Mouse (Mus musculus) adipocyte (in vitro differentiated cells): Measurements from ENCODE around the gene Fxyd1.
A peak's percentile ranks its signal among the peaks of the same experiment; 100 is the strongest.

ENCODE experiments used
- DNase-seq: peaks from one replicate; pipeline ENCODE4 v3.0.0-alpha.2; 2016; ENCODE audit warnings: low spot score

Gene Fxyd1

DNA sequence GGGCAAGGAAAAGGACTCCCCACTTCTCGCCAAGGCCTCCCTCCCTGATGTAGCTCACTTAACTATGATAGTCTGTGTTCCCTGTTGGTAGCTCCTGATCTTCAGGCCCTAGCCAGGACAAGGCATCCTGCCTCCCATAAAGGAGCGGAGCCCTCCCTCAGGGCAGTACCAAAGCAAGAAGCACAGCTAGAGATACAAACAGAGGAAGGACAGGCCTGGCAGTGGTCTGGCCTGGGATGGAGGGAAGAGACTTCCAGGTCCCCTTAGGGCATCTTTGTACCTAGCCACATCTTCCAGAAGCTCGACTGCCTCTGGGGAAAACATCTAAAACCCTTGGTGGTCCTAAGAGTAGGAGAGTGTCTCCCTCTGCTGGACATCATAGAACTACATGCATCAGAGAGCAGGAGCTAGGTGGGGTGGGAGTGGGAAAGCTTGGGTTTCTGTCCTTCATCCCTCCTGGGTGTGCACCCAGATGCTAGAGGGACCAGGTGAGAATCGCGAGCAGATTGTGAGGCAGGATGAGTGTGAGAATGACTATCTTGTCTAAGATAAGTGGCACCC, 21.0 kb upstream of the Fxyd1 start:
- peak; percentile 58 for DNase-seq

DNA sequence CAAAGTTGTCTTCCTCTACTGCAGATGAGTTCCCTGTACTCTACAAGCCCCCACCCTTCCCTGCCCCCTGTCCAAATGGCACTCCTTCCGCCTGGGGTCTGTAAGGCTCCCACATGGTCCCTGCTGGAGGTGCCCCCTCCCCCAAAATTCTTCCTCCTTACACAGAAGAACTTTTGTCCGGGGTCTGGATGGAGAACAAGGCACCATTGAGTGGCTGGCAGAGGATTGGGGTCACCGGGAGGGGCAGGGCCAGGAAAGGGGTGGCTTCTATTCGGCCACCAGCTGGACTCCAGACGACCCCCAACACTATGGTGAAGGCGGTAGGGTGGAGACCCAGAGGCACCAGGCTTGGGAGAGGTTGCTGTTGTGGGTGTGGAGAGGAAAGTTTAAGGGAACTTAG, 20.5 kb upstream of the Fxyd1 start:
- no peak for DNase-seq

DNA sequence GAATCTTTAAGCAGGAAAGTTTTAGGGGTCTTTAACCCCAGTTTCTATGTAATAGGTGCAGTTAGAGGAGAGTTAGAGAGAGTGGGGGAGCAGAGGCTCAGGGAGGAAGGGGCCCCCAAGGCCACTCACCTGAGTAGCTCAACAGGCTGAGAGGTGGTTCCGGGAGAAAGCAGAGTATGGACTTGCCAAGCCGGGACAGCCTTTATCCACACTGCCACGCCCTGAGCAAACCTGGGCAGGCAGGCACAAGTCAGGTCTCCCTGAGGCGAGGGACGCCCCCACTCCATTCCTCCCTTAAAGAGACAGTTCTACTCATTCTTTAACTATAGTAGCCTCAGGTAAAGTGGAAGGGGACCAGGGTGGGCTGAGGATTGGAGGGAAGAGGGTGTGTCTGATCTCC, 19.5 kb upstream of the Fxyd1 start, which contains the start of gene Fxyd3:
Gene Fxyd3, minus strand, starts transcription at position 213 of the 400 bp plus-strand sequence.
- no peak for DNase-seq

DNA sequence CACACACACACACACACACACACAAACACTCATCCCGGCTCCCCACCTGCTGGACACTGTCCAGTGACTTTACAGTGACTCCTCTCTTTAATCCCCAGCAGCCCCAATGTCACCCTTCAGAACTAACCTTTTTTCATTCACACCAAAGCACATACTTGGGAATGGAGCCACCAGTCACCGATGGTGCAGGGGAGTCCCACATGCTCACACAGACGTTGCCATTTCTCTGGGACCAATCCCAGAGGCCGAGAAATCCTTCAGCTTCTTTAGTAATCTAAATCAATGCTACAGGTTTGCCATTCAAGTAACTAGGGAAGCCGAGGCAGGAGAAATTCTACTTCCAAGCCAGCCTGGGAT, 17.7 kb upstream of the Fxyd1 start:
- DNase-seq: no peak

DNA sequence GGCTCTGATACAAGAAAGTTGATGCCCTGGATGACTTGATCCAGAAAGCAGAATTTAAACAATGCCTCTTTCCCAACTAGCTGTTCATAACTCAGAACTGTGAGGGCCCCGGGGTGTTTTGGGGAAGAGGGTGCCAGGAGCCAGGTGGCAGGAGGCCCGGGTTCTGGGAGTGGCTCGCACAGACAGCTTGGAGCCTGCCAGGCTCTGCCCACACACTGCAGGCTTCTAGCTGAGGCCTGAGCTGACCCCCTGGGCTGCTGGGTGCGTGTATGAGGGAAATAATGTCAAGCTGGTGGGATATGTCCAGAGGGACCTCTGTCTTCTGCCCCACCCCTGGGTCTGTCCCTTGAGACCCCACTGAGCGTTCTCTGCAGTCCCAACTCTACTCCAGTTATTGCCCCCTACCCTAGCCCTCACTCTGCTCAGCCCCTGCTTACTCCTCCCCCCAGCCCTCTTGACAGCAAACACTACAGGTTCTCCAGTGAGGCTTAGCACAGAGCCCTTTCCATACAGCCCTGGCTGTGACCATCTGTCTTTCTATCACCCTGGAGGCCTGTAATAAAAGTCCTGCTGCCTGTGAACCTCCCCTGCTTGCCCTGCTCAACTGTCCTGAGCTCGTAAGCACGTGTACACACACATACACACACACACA, 17.2 kb upstream of the Fxyd1 start:
- peak; percentile 35 for DNase-seq

DNA sequence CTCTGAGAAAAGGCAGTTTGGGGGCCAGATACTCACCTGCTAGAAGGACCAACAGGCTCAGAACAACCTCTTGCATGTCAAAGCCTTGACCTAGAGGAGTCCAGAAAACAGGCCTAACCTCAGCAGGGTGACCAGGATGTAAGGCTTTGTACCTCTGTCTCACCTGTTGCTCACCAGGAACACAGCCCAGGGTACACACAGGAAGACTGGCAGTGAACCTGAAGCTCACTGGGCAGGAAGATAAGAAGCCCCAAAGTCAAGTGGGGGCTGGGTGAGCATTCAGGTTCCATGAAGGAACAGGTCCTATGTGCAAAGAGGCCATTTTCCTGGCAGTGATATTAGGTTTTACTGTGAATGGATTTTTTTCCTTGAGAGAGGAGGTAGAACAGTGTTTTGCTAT, 16.5 kb upstream of the Fxyd1 start:
- DNase-seq: no peak

DNA sequence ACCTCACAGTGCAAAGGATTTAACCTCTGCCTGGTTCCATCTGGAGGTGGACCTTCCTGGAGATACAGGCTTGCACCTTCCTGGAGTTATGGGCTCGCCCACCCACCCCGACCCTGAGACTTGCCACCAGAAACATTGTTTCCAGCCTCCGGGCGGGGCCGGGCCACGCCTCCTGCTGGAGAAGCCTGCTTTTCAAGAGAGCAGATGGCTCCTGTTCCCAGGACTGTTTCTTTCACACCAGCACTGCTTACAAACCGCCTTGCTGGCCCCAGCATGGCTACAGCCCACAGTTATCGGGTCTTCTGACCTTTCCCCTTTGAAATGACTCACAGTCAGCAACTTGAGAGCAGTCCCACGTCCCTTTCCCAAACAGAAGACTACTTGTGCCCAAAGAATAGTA, 15.3 kb upstream of the Fxyd1 start:
- DNase-seq: no peak

DNA sequence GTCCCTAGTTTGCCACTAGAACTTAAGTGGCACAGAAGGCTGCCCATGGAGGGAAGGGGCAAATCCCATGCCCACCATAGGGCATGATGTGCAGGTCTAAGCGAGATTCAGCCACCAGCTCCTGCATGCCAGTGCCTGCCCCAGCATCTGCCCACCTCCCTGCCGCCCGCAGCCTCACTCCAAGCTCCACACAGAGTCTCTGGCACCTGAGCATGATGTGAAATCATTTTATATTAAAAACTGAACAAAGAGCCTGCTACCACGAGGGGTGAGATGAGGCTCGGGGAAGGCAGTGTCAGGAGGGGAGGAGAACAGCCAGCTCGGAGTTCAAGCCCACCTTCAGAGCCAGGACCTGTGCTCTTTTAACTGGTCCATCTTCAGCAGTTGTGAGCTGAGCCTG, 13.3 kb upstream of the Fxyd1 start:
- DNase-seq: no peak

DNA sequence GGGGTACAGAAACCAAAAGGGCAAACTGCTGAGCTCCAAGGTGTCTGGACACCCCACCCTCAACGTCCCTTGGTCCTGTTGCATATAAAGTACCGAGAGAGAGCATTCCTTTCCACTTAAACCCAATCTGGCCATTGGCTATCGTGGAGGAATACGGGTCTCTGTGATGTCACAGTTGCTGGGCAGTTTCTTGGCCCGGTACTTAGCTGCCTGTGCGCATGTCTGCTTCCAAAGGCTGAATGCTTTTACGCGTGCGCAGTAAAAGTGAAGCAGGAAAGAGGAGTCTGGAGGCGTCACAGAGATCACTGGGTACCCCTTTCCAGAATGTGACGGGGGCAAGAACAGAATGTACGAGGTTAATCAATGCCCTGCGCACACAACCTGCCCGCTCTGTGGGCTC, 12.5 kb upstream of the Fxyd1 start:
- no peak for DNase-seq

DNA sequence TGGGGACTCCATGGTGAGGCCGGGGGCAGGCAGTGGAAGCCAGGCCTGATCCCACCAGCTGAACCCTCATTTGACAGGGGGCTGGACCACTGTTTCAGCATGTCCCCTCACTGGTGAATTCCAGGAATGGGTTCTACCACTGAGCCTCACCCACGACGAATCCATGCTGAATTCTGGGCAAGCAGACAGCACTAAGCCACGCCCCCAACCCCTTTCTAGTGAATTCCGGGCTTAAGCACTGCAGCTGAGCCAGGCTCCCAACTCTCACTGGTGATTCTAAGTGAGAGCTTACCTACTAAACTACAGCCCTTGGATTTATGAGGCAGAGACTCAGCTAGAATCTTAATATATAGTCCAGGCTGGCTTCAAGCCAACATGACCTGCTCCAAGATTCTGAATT, 10.8 kb upstream of the Fxyd1 start:
- DNase-seq: no peak

DNA sequence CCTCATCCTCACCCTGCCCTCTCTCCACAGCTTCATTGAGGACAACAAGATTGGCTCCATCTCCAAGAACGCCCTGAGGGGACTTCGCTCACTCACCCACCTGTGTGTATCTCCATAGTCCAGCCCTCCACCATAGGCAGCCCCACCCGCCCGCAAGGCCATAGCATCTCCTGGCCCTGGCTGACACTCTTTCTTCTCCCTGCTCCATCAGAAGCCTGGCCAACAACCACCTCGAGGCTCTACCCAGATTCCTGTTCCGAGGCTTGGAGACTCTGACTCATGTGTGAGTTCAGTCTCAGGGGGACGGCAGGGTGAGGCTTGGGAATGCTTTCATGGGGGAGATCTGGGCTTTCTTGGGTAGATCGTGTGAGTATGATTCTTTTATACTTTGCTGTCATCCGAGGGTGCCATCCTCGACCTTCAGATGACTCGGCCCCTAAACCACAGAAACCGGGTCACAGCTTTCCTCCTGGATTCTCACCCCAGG, 6.1 kb upstream of the Fxyd1 start:
- no peak for DNase-seq

DNA sequence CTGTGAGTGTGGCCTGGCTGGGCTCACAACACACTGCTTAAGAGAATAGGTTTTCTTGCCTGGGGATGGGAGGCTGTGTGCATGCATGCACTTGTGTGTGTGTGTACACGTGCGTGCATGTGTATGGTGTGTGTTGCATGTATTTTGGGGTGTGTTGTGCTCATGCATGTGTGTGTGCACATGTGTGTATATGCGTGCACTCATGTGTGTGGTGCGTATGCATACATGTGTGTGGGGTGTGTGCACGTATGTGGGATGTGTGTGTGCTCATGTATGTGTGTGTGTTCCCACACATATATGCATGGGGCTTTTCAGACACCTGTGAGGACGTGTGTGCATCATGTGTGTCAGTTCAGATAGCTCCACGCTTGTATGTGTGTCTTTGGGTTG, 3.6 kb upstream of the Fxyd1 start:
- DNase-seq: no peak

DNA sequence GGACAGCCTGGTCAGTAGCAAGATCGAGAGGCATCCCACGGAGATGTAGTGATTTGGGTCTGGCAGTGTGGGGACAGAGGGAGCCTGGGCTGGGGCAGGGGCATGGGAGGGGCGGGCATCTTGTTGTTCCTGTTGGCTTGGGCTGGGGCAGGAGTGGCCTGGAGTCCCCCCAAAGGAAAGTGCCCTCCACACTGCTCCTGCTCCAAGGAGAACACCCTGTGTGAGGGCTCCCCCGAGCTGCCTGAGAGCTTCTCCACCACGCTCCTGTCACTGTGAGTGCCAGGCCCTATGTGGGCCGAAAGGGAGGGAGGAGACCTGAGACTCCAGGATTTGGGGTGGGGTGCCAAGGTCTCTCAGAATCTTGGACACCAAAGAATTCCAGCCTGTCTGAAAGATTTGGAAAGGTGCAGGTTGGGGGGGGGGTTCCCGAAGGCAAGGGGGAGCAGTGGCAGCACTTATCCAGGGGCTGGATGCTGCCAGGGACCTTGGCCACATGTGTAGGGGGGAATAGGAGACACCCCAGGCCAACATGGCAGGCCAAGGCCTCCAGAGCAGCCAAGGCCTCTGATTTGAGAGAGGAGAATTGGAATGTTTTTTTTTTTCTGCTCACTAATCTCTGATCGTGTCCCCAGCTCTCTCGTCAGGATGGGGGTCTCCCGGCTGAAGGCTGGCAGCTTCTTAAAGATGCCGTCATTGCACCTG, 3.1 kb upstream of the Fxyd1 start:
- DNase-seq: no peak

DNA sequence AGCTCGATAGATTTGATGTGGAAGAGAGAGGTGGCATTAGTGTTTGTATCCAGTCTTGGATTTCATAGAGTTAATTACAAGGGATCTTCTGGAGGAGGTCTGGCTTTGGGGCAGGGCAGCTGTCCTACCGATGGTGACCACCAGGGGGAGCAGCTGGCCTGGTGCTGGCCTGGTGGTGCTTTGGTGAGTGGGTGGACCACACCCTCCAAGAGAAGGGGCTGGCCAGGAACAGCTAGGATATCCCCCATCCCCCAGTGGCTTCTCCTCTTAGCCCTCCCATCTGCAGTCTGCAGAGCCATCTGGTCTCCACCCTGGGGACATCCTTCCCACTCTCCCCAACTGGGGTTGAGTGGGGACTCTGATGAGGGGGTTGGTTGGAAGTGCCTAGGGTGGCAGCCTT, 2.1 kb upstream of the Fxyd1 start, which contains the start of gene Lgi4:
Gene Lgi4, plus strand, starts transcription at position 235 of the 400 bp plus-strand sequence.
- peak; percentile 66 for DNase-seq

DNA sequence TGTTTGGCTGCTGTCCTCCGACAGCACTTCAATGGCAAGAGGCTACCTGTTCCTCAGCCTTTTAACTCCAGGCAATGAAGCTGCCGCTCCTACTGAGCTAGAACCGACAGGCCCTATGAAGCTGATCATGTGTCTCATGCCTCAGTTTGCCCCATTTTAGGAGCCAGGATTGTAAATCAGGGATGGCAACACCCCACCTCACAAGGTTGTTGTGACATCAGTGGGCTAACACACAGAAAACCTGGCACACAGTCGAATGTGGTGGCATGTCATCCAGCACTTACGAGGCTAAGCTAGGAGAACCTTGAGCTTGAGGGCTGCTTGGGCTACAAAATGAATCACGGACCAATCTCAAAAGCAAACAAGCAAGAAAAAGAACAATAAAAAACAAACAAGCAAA, 1.2 kb upstream of the Fxyd1 start:
- DNase-seq: no peak

DNA sequence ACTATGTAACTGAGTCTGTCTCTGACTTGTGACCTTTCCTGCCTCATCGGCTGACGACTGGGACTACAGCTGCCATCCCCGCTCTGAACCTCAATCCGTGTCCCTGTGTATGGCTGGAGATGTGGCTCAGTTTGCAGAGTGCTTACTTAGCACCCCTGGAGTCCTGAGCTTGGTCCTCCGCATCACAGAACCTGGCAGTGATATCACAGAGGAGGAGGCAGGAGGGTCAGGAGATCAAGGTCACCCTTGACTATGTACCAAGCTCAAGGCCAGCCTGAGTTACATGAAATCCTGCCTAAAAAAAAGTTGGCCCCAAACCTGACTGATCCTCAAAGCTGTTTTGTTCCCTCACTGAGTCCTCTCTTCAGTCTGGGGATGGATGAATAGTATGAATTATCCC, 731 bp upstream of the Fxyd1 start:
- no peak for DNase-seq

DNA sequence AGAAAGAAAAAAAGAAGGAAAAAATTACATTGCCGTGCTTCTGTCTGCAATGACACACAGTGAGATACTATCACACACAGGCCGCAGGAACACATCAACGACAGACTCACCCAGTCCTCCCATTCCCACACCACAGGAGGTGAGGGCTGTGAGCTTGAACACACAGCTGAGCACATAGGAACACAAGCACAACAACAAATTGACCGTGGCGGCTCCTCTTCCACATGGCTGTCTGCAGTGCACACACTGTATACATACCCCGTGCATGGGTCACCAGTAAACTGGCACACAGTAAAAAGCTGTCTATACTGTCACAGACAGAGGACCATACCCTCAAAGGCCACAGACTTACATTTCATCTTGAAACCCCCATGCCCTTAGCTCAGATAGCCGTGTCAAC, 551 bp downstream of the Fxyd1 start:
- no peak for DNase-seq

DNA sequence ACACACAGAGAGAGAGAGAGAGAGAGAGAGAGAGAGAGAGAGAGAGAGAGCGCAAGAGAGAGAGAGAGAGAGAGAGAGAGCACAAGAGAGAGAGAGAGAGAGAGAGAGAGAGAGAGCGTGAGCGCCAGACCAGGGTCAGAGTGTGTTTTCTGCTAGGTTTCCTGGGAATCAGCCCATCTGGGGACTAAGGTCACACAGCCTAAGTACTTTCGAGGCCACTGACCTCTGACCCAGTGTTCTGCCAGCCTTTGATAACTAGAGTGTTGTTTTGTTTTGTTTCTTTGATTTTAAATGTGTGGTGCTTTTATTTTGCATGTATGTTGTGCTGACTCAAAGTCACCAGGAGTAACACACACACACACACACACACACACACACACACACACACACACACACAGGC, 1.1 kb downstream of the Fxyd1 start:
- DNase-seq: peak; percentile 80

DNA sequence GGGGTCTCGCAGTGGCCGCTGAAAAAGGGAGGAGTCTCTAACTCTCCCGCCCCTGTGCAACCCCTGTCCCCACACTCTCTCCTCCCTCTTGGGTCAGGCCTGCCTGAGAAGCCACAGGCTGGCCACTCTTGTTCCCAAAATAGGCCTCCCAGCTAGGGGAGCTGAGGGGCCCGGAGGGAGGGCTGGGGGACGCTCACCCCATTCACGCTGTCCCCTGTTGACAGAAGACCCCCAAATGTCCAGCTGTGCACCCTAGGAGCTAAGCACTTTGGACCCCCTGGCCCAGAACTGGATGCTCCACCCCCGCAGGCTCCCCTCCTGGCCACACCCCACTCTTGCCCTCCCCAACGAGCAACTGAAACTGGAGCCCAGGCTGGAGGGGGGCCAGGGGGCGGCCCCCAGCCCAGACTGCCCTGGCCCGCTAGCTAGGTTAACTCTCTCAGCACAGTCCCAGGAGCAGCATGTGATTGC, 1.6 kb downstream of the Fxyd1 start:
- peak; percentile 81 for DNase-seq

DNA sequence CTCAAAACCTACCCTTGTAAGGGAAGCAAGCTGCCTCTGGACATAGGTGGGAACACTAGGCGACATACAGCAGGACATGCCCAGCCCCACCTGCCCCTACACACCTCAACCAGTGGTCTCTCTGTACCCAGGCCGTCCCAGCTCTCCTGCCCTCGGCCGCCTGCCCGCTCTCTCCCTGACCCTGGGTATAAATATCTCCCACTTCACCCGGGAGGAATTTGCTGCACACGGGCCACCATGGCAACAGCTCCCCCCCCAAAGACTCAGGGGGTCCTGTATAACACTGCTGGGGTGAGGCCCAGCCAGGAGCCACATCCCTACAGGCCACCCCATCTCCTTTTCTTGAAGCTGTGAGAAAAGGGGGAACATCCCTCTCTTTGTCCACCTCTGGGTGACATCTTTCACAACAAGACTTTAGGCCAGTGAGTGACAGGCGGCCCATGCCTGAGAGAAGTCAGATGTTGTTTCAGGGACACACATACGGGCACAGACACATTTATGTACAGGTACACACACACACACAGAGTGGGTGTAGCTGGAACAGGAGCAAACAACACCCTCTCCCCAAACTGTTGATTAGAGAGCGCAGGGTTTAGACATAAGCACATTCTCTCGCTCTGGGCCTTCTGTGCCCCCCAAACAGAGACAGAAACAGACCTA, 2.2 kb downstream of the Fxyd1 start:
- no peak for DNase-seq

DNA sequence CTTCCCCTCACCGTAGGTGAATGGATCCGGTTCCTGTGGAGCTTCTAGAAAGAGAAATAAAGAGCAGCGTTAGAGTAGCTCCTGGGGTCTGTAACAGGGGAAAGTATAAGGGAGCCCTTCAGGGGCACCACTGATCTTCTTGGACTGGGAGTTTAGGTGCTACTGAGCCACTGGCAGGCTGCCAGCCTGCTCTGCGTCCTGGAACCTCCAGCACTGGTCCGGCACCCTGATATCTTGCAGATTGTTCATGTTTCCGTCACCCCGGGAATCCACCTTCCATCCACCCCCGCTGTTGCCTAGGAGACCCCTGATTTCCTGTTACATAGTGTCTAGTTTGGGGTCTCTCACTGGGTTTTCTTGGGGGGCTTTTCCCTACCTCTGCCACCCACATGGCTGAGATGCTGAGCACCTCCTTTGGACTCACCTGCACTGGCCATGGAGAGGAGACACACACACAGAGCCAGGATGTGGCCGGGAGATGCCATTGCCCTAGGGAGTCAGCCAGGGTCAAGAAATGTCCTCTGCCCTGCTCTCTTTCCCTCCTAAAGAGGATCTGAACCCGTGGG, 3.0 kb downstream of the Fxyd1 start:
- DNase-seq: no peak

DNA sequence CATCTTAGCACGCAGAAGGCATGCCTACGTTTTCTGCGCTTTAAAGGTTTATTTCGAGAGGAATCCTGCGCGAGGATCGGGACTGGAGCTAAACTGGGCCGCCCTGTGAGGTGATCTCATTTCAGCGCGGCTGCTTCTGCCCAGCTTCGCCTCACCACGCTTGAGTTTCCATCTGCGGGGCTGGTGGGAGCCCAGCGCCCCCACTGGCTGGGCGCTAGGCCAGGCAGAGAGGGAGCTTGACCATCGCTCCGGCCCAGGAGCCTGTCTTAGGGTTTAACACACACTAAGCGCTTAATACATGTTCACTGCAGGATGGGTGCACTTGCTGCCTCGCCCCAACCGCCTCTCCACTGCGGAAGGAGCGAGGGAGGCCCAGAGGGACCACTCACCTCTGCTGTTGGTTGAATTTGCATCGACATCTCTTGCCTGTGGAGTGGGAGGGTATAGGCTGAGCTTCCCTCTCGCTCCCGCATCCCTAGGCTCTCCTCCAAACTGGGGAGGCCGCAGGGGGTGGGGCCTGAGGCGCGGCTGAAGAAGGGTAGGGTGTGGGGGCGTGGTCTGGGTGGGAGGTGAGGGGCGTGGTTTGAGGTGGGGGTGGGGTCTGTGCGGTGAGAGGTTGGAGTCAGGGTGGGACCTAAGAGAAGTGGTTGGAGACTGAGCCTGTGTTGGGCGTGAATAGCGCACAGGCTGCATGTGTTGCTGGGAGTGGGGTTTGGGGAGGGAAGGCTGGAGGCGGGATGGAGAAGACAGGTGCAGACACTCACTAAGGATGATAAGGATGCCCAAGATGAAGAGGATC, 4.2 kb downstream of the Fxyd1 start:
- no peak for DNase-seq
